Mouse (Mus musculus): ENCODE data around the gene Rgs6. TPM values are rescaled to one million over a fixed set of nuclear protein-coding genes. Genes with fewer than 3 reads are reported as not detected.

The Rgs6 gene
- 0.07 and 0.20 TPM in 2 replicates for polyA plus RNA-seq (2015; fragmentation: Nextera tagmentation; extraction: Ambion mirVana)

- H3K27ac ChIP-seq (ENCODE audit: low read length): no peak within 1 kb of the TSS
- H3K9me3 ChIP-seq (replicated peaks; ENCODE audit: control insufficient read depth, low read length): no peaks in the 10 kb centered on the region
- no peak within 1 kb of the TSS for H3K4me2 ChIP-seq (ENCODE audit: low read depth, low read length)
- no peaks in the 10 kb centered on the region for H3K36me3 ChIP-seq (ENCODE audit: control insufficient read depth, insufficient read depth)
- WGBS (ENCODE audit: insufficient replicate concordance): 65% methylated on average over 2 of the region's 2 CpGs
- no peaks in the 10 kb centered on the region for H3K4me1 ChIP-seq (ENCODE audit: control insufficient read depth, low read depth, low read length)
- no peak within 1 kb of the TSS for H3K9ac ChIP-seq (ENCODE audit: low read depth, low read length)
- no peaks in the 10 kb centered on the region for H3K27me3 ChIP-seq (ENCODE audit: control insufficient read depth, insufficient read depth, low read depth, low read length)
- no peak for ATAC-seq (ENCODE audit: low read depth)
- H3K4me3 ChIP-seq (ENCODE audit: low read depth, low read length): no peak within 1 kb of the TSS
Observed at GRCm38 (mm10) chr12:82588017-82588416, at the start of gene Rgs6. Rgs6 (plus strand) TSS chr12:82588292.

DNA sequence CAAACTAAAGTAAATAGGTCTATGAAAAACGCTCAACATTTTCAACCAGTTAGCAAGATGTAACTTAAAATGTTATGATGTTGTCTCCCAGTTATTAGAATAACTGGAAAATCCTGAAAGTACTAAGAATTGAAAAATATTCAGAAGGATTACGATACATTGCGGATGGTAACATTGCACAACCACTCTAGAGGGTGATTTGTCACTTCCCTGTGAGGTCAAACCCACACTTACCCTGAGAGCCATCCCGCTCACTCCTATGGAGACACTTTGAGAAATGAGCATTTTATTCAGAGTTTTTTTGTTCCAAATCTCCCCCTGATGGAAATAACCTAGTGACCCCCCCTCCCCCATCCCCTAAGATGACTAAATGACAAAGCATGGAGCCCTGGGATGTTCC is 41.0 kb upstream of the Rgs6 start:
- WGBS (ENCODE audit: insufficient replicate concordance): 63% methylated on average over 4 of the region's 4 CpGs
- H3K9me3 ChIP-seq (replicated peaks; ENCODE audit: control insufficient read depth, low read length): no peaks in the 10 kb centered on the region
- H3K4me2 ChIP-seq (ENCODE audit: low read depth, low read length): no peak overlapping the region
- no peaks in the 10 kb centered on the region for H3K27me3 ChIP-seq (ENCODE audit: control insufficient read depth, insufficient read depth, low read depth, low read length)
- no peaks in the 10 kb centered on the region for H3K36me3 ChIP-seq (ENCODE audit: control insufficient read depth, insufficient read depth)
- no peak overlapping the region for H3K27ac ChIP-seq (ENCODE audit: low read length)
- H3K4me1 ChIP-seq (ENCODE audit: control insufficient read depth, low read depth, low read length): no peaks in the 10 kb centered on the region
- ATAC-seq (ENCODE audit: low read depth): no peak
- no peak overlapping the region for H3K9ac ChIP-seq (ENCODE audit: low read depth, low read length)
- no peak overlapping the region for H3K4me3 ChIP-seq (ENCODE audit: low read depth, low read length)

GRCm38 (mm10) chr12:82549228-82549627 is 38.9 kb upstream of the Rgs6 start:
- ATAC-seq (ENCODE audit: low read depth): no peak
- no peak overlapping the region for H3K4me3 ChIP-seq (ENCODE audit: low read depth, low read length)
- no peak overlapping the region for H3K27ac ChIP-seq (ENCODE audit: low read length)
- no peak overlapping the region for H3K4me2 ChIP-seq (ENCODE audit: low read depth, low read length)
- H3K9me3 ChIP-seq (replicated peaks; ENCODE audit: control insufficient read depth, low read length): no peaks in the 10 kb centered on the region
- WGBS (ENCODE audit: insufficient replicate concordance): 59% methylated on average over 6 of the region's 6 CpGs
- no peaks in the 10 kb centered on the region for H3K36me3 ChIP-seq (ENCODE audit: control insufficient read depth, insufficient read depth)
- H3K27me3 ChIP-seq (ENCODE audit: control insufficient read depth, insufficient read depth, low read depth, low read length): no peaks in the 10 kb centered on the region
- no peaks in the 10 kb centered on the region for H3K4me1 ChIP-seq (ENCODE audit: control insufficient read depth, low read depth, low read length)
- no peak overlapping the region for H3K9ac ChIP-seq (ENCODE audit: low read depth, low read length)

GRCm38 (mm10) chr12:82550076-82550475 is 38.0 kb upstream of the Rgs6 start:
- H3K36me3 ChIP-seq (ENCODE audit: control insufficient read depth, insufficient read depth): no peaks in the 10 kb centered on the region
- ATAC-seq (ENCODE audit: low read depth): no peak
- no peak overlapping the region for H3K4me3 ChIP-seq (ENCODE audit: low read depth, low read length)
- no peak overlapping the region for H3K9ac ChIP-seq (ENCODE audit: low read depth, low read length)
- H3K4me1 ChIP-seq (ENCODE audit: control insufficient read depth, low read depth, low read length): no peaks in the 10 kb centered on the region
- H3K27ac ChIP-seq (ENCODE audit: low read length): no peak overlapping the region
- no peaks in the 10 kb centered on the region for H3K27me3 ChIP-seq (ENCODE audit: control insufficient read depth, insufficient read depth, low read depth, low read length)
- WGBS (ENCODE audit: insufficient replicate concordance): 74% methylated on average over 7 of the region's 7 CpGs
- H3K9me3 ChIP-seq (replicated peaks; ENCODE audit: control insufficient read depth, low read length): no peaks in the 10 kb centered on the region
- H3K4me2 ChIP-seq (ENCODE audit: low read depth, low read length): no peak overlapping the region

- Histone ChIP-seq H3K27ac (ENCODE audit: low read length) (no peak overlapping the region), H3K27me3 (ENCODE audit: control insufficient read depth, insufficient read depth, low read depth, low read length) (no peaks in the 10 kb centered on the region), H3K9me3 (replicated peaks; ENCODE audit: control insufficient read depth, low read length) (no peaks in the 10 kb centered on the region), H3K36me3 (ENCODE audit: control insufficient read depth, insufficient read depth) (no peaks in the 10 kb centered on the region), H3K4me2 (ENCODE audit: low read depth, low read length) (no peak overlapping the region), H3K9ac (ENCODE audit: low read depth, low read length) (no peak overlapping the region), H3K4me3 (ENCODE audit: low read depth, low read length) (no peak overlapping the region), H3K4me1 (ENCODE audit: control insufficient read depth, low read depth, low read length) (no peaks in the 10 kb centered on the region)
- WGBS (ENCODE audit: insufficient replicate concordance): 65% methylated on average over 5 of the region's 5 CpGs
- no peak for ATAC-seq (ENCODE audit: low read depth)
Observed at GRCm38 (mm10) chr12:82552376-82552775, 35.7 kb upstream of the Rgs6 start.

GRCm38 (mm10) chr12:82562916-82563315 is 25.2 kb upstream of the Rgs6 start:
- H3K4me3 ChIP-seq (ENCODE audit: low read depth, low read length): no peak overlapping the region
- no peak for ATAC-seq (ENCODE audit: low read depth)
- no peak overlapping the region for H3K9ac ChIP-seq (ENCODE audit: low read depth, low read length)
- H3K9me3 ChIP-seq (replicated peaks; ENCODE audit: control insufficient read depth, low read length): no peaks in the 10 kb centered on the region
- no peaks in the 10 kb centered on the region for H3K36me3 ChIP-seq (ENCODE audit: control insufficient read depth, insufficient read depth)
- H3K4me2 ChIP-seq (ENCODE audit: low read depth, low read length): no peak overlapping the region
- no peaks in the 10 kb centered on the region for H3K27me3 ChIP-seq (ENCODE audit: control insufficient read depth, insufficient read depth, low read depth, low read length)
- no peak overlapping the region for H3K27ac ChIP-seq (ENCODE audit: low read length)
- H3K4me1 ChIP-seq (ENCODE audit: control insufficient read depth, low read depth, low read length): no peaks in the 10 kb centered on the region

DNA sequence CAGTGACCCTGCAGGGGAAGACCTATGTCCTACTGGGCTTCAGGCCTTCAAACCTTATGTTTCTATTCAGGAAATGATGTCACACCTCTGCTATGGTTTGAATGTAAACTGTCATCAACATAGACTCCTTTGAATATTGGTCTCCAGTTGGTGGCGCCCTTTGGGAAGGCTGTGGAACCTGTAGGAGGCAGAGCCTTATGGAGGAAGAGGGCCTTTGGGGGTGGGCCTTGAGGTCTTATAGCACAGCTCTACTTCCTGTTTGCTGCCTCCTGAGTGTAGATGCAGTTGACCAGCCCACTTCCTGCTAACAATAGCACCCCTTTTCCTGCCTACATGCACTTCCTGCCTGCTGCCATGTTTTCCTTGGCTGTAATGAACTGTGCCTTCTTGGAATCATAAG is 19.7 kb upstream of the Rgs6 start:
- ATAC-seq (ENCODE audit: low read depth): no peak
- Histone ChIP-seq H3K4me1 (ENCODE audit: control insufficient read depth, low read depth, low read length) (no peaks in the 10 kb centered on the region), H3K27ac (ENCODE audit: low read length) (no peak overlapping the region), H3K9ac (ENCODE audit: low read depth, low read length) (no peak overlapping the region), H3K9me3 (replicated peaks; ENCODE audit: control insufficient read depth, low read length) (no peaks in the 10 kb centered on the region), H3K4me2 (ENCODE audit: low read depth, low read length) (no peak overlapping the region), H3K27me3 (ENCODE audit: control insufficient read depth, insufficient read depth, low read depth, low read length) (no peaks in the 10 kb centered on the region), H3K4me3 (ENCODE audit: low read depth, low read length) (no peak overlapping the region), H3K36me3 (ENCODE audit: control insufficient read depth, insufficient read depth) (no peaks in the 10 kb centered on the region)
- WGBS (ENCODE audit: insufficient replicate concordance): 100% methylated on average over 1 of the region's 1 CpGs

DNA sequence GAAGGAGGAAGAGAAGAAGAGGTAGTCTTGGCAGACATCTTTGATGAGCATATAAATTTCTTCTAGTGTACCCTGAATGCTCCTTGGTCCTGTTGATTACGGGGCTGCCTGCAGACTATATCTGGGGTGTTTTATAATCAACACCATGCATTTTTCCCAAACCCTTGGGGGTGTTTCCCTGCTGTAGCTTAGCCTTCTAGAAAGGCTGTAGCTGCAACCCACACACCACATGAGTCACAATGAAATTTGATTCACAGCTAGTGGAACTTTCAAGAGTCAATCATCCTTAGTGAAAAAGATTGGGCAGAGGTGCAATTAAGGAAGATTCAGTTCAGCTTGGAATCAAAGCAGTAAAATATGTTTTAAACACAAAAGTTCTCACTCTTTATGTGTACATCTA is 15.4 kb upstream of the Rgs6 start:
- no peak overlapping the region for H3K4me2 ChIP-seq (ENCODE audit: low read depth, low read length)
- no peaks in the 10 kb centered on the region for H3K9me3 ChIP-seq (replicated peaks; ENCODE audit: control insufficient read depth, low read length)
- WGBS (ENCODE audit: insufficient replicate concordance): 65% methylated on average over 1 of the region's 1 CpGs
- no peaks in the 10 kb centered on the region for H3K4me1 ChIP-seq (ENCODE audit: control insufficient read depth, low read depth, low read length)
- no peak overlapping the region for H3K4me3 ChIP-seq (ENCODE audit: low read depth, low read length)
- H3K27me3 ChIP-seq (ENCODE audit: control insufficient read depth, insufficient read depth, low read depth, low read length): no peaks in the 10 kb centered on the region
- H3K36me3 ChIP-seq (ENCODE audit: control insufficient read depth, insufficient read depth): no peaks in the 10 kb centered on the region
- no peak overlapping the region for H3K27ac ChIP-seq (ENCODE audit: low read length)
- no peak for ATAC-seq (ENCODE audit: low read depth)
- no peak overlapping the region for H3K9ac ChIP-seq (ENCODE audit: low read depth, low read length)

- no peak for ATAC-seq (ENCODE audit: low read depth)
- H3K9ac ChIP-seq (ENCODE audit: low read depth, low read length): no peak overlapping the region
- H3K4me2 ChIP-seq (ENCODE audit: low read depth, low read length): no peak overlapping the region
- no peaks in the 10 kb centered on the region for H3K9me3 ChIP-seq (replicated peaks; ENCODE audit: control insufficient read depth, low read length)
- H3K36me3 ChIP-seq (ENCODE audit: control insufficient read depth, insufficient read depth): no peaks in the 10 kb centered on the region
- WGBS (ENCODE audit: insufficient replicate concordance): 48% methylated on average over 7 of the region's 7 CpGs
- no peak overlapping the region for H3K27ac ChIP-seq (ENCODE audit: low read length)
- no peak overlapping the region for H3K4me3 ChIP-seq (ENCODE audit: low read depth, low read length)
- no peaks in the 10 kb centered on the region for H3K27me3 ChIP-seq (ENCODE audit: control insufficient read depth, insufficient read depth, low read depth, low read length)
- no peaks in the 10 kb centered on the region for H3K4me1 ChIP-seq (ENCODE audit: control insufficient read depth, low read depth, low read length)
Observed at GRCm38 (mm10) chr12:82586592-82586991, 1.5 kb upstream of the Rgs6 start.
